Mouse (Mus musculus): ENCODE results near the gene Hist1h1b.
A peak's percentile ranks its signal among the peaks of the same experiment; 100 is the strongest.

- TF ChIP-seq POLR2A (IDR thresholded peaks at IDR 0.05; ENCODE audit: insufficient read depth, low read length) (peak; percentile 92), CTCF (IDR thresholded peaks at IDR 0.05; ENCODE audit: low read depth, low read length) (no peak)
Measured at GRCm38 (mm10) chr13:21779767-21780731, at the start of gene Hist1h1b.
